Mouse (Mus musculus) left cerebral cortex, adult 18-20 months (tissue): ENCODE measurements around the gene Trim65. TPM values are rescaled to one million over a fixed set of nuclear protein-coding genes. Genes with fewer than 3 reads are reported as not detected.
"Not testable (repeated sequence)": the region's sequence is repeated elsewhere in the genome, so short reads cannot be mapped to it uniquely, and the experiment has no call there.

Experiments
- DNase-seq, 2 experiments: peaks; one replicate each; pipeline ENCODE4 v3.0.0; 2021 to 2022; ENCODE audit warnings: low spot score in 2 of 2, mixed read lengths in 1 of 2
- total RNA-seq, 2 experiments: library from RNA; stranded (reverse); gene quantifications; 2 replicates each; pipeline ENCODE4 v1.2.3; 2021

Trim65 gene
- total RNA-seq, 2 experiments from 2014 or later: 7.3 to 7.9 TPM

DNA sequence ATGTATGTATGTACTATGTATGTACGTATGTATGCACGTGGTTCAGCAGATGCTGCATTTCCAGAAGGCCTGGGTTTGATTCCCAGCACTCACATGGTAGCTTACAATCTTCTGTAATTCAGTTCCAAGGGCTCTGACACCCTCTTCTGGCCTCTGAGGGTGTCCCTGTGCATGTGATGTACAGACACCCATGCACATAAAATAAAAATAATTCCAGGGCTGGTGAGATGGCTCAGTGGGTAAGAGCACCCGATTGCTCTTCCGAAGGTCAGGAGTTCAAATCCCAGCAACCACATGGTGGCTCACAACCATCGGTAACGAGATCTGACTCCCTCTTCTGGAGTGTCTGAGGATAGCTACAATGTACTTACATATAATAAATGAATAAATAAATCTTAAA is 38.0 kb downstream of the Trim65 start:
- not testable (repeated sequence) for DNase-seq

DNA sequence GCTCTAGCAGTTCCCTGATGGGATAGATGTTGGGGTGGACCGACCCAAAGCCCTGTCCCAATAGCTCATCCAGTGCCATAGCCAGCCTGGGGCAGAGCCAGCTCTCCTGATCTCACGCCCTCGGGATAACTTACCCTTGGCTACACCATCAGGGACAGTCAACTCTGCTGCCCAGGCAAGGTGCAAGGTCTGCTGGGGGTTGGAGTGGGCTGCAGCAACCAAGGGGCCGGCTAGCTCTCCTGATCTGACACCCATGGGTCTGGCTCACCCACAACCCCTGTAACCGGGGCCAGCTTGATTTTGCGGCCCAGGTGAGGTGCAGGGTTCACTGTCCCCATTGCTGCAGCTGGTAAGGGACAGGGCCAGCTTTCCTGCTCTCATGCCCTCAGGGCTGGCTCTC is 39.3 kb downstream of the Trim65 start:
- no peak for DNase-seq

DNA sequence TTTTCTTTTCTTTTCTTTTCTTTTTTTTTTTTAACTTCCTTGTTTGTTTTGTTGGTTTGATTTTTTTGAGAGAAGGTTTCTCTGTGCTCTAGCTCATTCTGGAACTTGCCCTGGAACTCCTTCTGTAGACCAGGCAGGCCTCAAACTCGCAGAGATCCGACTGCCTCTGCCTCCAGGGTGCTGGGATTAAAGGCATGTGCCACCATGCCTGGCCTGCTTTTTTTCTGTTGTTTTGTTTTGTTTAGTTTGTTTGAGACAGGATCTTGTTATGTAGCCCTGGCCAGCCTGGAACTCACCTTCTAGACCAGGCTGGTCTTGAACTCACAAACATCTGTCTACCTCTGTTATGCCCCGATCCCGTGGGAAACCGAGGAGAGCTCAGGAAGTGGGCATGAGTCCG is 41.4 kb downstream of the Trim65 start:
- no peak for DNase-seq

DNA sequence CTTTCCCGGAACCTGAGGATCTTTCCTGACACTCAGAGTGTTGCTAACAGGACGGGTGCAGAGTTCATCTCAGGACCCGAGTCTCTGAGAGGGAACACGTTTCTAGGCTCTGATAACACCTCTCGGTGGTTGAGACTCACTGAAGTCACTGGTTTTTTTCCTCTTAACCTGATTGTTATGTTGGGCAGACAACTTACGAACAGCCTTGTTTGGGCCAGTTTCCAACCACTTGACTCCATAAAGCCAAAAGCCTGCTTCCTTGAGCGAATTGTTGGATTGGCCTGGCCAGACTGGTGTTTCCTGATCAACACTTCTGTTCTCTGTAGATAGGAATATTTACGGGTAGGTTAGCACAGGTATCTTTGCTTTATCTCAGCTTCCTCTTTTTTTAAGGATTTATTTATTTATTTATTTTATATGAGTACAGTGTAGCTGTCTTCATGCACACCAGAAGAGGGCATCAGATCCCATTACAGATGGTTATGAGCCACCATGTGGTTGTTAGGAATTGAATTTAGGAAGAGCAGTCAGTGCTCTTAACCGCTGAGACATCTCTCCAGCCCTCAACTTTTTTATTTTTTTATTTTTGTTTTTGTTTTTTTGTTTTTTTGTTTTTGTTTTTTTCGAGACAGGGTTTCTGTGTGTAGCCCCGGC is 42.1 kb downstream of the Trim65 start:
- no peak for DNase-seq

DNA sequence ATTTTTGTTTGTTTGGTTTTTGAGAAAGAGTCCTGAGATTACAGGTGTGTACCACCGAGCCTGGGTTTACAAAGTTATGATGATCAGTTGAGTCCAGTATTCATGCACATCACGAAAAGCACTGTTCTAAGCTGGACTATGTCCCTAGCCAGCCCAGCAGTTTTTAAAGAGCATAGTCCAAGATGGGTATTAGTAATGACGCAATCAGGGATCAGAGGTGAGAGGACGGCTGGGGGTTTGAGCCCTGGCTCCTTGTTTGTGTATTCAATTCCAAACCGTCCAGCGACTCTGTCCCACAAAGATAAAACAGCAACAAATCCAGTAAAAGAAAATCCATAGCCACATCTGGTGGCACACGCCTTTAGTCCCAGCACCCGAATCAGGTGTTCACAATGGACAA is 42.7 kb downstream of the Trim65 start:
- no peak for DNase-seq

DNA sequence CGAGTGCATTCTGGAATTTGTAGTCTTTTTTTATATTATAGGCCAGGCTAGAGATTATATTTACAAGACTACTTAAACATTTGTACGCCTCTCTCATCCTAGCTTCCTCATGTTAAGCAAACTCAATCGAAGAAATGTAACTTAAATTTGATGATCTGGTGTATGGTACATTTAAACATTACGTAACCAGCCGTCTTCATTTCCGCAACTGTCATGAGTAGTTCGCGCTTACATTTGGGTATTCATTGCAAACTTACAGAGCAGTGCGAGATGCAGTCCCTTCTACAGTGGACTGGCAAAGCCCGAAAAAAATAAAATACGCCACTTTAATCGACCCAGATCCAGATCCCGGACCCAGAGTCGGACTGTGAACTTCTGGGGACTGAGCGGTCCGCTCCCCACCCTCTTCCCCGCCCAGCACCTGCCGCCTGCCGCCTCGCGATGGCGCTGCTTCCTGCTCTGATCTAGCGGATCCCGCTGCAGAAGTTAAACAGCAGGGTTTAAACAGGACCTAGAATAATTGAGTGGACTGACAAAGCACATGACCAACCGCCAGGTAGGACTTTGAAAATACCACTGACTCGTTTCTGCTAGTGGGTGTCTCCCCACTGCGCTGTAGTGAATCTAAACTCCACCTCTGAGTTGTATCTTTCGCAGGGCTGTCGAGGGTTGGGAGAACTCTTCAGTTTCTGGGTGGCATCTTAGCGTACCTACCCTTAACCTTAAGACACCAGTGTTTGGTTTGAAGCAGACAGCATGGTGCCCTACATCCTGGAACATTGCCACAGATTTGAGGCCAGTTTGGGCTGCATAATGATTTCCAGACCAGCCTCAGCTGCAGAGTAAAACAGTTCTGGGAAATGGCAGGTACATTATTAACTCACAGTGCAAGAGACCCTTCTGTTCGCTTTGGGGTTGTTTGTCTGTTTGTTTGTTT is 43.5 kb downstream of the Trim65 start:
- peak; percentile 86 to 90 for DNase-seq

DNA sequence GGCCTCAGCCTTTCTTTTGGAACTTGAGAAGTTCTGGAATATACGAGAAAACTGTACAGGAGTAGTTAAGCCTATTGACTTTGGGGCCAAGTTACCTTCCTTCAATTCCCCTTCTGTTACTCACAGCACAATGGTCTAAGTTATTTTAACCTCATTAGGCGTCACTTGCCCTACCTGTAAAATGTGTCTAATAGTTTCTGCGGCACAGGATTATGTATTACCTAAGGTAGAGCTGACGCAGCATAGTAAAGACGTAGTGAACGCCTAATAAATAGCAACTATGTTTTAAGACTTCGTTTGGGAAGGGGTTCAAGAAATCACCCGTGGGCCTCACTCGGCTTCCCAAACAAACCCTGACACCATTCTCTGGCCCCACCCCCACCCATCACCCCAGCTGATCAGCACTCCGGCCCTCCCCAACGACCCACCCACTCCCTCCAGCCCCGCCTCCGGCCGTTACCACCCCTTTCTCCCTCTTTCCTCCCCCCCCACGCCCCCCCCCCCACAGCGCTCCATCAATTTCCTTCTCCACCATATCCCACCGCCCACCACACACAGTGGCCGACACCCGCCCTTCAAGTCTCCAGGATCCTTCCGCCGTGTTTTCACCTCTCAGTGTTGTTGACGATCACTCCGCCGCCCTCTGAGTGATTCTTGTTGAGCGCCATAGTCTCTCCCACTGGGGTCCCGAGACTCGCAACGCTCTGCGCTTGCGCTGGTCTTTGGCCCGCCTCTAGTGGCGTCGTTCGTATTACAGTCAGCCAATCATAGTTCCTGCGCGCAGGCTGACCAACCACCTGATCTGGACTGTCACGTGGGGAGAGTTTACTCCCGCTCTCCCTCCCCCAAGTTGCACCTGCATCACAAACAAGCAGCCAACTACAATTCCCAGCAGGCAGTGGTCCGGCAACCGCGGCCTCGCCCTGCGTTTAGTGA is 44.4 kb downstream of the Trim65 start, which contains the start of gene Wbp2:
Gene Wbp2 (minus strand): TSS at position 738 of the 936 bp plus-strand sequence.
- DNase-seq: peak; percentile 95 to 98

DNA sequence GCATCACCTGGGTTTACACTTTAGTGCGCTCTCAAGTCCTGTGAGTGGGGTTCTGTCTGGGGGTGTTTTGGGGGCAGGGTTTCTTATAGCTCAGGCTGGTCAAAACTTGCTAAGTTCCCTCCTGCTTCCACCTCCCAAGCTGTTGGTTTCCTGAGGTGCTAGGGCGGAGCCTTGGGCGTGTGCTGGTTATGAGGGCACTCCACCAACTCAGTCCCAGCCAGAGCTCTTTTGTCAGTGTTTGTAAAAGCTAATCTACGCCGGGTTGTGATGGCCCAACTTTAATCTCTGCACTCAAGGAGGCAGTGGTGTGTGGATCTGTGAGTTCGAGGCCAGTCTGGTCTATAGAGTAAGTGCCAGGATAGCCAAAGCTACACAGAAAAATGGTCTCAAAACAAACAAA is 46.8 kb downstream of the Trim65 start:
- DNase-seq: no peak

DNA sequence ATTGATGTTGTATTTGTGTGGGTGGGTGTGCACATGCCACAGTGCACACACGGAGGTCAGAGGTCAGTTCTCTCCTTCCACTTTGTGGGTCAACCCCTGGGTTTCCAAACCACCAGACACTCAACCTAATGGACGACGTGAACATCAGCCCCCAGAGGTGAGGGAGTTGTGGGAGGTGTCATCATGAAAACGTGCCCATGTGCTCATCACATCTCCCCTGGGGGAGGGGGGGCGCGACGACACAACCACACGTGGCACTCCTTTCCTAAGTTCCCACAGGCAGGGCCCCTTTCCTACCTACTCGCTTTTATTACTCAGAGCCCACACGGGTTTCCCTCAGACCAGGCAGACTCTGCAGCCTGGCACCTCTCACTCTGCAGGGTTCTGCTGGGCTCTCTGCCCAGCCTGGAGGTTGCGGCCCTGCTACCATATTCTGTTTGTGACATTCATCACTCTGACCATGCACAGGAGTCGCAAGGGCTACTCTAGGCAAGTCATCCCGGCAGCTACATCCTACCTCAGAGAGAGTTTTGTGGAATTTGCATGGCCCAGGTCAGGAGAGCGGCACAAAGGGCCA is 47.7 kb downstream of the Trim65 start:
- no peak for DNase-seq

DNA sequence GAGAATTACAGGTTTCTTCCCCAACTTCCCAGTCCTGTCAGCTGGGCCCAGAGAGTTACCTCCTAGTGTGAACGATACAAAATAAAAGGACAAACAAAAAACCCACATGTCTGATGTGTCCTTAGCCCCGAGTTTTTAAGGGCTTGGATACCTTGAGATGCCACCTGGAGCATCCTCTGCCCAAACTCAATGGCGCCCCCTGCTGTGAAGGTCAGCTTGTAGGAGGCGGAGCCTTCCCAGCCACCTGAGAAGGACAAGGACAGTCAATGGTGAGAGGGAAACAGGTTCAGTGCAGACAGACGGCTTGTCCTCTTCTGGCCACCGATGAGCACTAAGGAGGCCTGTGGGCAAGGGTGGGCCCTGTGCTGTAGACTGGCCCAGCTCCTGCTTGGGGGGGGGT is 49.8 kb downstream of the Trim65 start:
- DNase-seq: peak; percentile 50 to 61

DNA sequence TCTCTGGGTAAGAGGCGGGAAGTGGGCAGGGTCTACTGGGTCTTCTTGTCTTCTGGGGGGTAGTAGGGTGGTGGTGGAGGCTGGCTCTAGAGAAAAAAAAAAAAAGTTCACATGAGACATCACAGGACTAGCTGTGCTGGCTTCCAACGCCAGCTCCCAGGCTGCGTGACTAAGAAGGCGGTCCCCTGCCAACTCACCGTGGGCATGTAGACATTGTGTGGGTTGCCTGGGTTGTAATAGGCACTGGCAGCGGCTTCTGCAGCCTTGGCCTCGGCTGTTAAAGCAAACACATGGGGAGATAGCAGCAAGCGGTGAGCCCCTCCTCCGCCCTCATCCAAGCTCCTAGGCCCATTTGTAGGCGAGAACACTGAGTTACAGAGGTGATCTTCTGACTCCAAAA is 51.4 kb downstream of the Trim65 start:
- peak; percentile 79 to 87 for DNase-seq

DNA sequence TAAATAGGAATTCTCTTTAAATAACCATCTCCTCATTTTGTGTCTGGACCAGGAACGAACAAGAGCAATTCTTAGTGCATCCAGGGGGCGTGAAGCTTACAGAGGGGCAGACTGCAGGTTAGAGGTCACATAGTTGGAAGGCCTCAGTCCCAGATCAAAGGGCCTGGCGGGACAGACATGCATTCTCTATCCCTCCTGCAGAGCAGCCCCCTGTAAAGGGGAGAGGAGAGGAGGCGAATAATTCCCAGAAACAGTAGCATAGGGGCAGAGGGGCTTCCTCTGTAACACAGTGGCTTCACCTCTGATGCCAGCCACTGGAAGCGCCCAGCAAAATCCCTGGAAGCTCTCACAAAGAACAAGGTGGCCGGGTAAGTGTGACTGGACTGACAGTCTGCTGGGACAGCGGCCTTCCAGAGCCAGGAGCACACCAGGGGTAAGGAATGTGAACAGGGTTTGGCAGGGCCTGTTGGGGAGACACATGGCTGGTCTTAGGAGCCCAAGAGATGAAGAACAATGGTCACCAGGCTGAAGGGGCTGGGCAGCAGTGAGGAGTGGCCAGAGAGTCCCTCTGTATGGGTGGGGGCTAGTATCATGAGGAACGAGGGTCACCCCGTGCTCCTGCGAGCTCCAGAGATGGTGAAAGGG is 52.1 kb downstream of the Trim65 start:
- DNase-seq: no peak

DNA sequence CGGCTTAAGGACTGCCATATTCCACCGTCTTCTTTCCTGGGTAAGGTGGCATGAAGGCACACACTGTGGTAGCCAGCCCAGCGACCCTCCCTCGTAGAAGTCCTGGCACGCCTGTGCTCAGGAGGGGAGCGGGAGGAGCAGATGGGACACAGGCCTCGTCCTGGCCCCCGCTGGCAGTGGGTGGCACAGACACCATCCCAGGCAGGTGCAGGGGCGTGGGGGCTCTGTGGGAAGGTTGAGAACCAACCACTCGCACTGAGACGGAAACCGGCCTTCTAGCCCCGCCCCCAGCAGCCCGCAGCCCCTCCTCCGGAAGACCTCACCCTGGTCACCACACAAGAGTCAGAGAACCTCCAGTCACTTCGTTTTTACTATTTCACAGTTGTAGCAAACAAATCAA is 52.7 kb downstream of the Trim65 start:
- DNase-seq: no peak

DNA sequence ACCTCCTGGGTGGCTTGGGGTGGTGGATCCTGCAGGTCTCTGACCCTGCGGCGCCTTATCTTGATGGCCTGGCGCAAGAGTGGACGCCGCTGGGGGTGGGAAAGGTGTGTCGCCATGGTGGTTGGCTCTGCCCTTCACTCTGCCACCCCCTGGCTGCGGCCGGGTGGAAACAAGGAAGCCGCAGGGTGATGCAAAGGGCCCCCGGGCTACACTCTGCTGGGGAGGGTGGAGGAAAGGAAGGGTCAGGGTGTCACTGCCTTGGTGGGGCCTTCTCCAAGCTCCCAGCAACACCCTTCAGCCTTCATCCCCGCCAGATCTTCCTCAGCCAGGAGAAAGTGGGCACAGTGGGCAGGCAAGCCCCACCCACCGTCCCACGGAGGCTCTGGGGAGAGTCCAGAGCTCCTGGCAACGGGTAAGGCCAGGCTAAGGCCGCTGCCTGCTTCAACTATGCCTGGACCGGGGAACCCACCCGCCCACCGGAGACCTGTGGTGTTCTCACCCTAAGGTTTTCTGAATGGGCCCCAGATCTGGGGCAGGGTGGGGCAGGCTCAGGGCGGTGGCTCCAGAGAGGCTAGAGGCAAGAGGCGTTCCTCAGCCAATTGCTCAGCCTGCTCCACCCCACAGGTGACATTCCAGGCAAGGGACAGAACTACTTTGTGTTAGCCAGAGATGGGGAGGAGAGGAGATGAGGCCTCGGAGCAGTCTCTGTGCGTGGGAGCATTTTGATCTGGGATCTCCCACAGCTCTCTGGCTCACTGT is 53.3 kb downstream of the Trim65 start, which contains the start of gene Unc13d:
Gene Unc13d (minus strand): TSS at position 516 of the 759 bp plus-strand sequence.
- no peak for DNase-seq

DNA sequence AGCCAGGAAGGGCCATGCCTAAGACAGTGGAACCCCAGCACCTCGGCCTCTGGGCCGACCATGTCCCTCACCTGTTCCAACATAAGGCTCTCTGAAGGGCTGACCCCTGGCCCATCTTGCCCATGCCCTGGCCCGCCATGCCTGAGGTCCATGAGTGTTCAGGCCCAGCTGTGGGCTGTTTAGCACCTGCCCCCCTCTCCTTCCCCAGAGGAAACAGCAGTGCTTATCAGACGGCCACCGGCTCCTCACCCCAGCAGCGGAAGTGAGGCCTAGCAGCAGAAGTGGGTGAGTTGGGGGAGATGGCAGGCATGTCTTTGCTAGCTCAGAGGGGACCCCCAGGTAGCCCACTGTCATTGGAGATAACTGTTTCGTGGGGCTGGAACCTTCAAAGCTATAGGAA is 54.1 kb downstream of the Trim65 start:
- no peak for DNase-seq

DNA sequence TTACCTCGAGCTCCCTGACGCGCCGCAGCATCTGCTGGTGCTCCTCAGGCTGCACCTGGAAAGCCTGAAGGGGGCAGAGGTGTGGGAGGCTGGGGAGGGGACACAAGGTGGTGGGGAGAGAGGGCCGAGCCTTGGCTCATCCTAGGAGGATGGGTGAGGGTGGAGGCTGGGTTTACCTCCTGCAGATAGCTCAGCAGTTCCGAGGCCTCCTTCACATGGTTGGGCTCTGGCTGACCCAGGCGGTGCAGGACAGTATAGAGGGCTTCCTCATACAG is 54.7 kb downstream of the Trim65 start:
- no peak for DNase-seq

DNA sequence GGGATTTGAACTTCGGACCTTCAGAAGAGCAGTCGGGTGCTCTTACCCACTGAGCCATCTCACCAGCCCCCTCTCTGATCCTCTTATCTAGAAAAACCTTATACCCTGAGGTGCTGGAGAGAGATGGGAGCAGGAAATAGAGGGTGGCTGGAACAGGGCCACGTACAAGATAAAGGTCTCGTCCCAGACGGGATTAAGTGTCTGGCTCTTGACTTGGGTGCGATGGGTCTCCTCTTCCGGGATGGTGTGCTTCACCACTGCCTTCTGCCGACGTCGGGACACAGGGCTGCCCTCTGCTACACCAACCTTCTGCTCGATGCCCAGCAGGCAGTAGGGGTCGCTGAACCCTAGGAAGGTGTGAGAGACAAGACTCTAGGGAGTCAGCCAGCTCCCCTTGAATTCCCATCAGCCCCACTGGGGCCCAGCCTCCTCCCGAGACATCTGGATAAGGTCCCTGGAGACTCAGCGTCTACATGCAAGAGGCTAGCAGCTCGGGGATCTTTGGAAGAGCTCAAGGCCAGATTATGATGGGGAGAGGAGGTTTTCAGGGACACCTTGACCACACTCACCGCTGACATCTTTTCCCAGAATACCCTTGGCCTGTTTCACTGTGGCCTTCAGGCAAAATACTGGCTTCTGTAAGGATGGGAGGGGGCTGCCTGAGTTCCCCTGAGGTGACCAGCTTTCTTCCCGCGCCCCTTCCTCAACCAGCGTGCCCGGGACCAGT is 55.2 kb downstream of the Trim65 start:
- no peak for DNase-seq

DNA sequence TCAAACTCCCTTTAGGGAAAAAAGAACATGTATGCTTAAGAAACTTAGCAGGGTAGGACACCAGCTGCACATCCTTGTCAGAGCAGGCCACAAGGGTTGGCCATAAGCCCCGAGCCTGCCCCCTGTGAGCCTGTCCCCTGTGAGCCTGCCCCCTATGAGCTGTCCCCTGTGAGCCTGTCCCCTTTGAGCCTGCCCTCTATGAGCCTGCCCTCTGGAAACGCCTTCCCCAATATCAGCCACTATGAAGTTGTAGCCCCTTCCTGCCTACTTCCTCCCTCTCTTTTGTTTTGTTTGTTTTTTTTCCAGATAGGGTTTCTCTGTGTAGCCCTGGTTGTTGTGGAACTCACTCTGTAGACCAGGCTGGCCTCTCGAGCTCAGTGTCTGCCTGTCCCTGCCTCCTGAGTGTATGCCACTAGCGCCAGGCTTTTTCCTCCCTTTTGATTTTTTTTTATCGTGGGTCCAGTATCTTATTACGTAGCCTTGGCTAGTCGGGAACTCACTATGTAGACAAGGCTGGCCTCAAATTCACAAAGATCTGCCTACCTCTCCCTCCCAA is 56.4 kb downstream of the Trim65 start:
- DNase-seq: no peak

DNA sequence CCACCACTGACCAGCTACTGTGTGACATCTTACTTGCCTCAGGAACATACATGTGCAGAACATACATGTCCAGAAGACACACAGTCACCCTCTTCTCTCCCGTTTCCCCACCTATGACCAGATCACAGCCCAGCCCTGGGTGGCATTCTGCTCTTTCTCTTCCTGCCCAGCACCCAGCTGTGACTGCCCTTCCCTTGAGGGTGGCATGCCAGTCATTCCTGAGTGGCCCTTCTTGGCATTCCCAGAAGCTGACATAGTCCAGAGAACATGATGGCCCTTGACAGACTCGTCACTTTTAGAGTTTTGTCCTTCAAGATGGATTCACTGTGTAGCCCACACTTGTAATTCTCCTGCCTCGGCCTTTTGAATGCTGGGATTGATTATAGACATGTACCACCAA is 58.3 kb downstream of the Trim65 start:
- DNase-seq: no peak
